In the genomic region with DNA sequence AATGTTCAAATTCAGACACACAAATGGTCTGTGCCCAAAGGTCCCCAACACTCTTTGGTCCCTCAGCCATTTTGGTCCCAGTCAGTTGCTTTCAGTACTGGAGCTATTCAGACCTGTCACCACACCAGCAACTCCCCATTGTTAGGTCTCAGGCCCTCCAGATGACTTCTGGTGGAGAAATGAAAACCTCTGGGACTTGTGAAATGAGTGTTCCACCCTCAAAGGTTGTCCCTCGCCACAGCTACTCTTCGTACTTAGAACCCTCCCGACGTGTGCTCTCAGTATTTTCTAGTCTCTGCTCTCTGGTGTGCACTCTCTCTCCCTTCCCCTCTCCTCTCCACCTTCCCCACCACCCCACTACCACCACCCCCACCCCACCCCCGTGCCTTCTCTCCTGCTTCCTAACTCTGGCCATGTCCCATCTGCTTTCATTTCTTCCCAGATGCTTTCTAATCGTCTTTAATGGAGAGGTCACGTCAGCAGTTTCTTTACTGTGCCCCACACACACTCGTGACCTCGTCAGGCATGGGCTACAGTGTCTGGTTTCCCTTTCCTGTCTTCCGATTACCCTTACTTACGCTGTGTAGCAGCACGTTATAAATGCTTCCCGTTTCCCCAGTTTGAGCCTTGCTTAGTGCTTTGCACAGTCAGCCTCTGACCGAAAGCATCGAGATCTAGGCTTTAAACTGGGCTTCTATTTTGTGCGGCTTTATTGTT, we compare ENCODE assay signal across 9 mouse cellular contexts. TPM values are rescaled to one million over a fixed set of nuclear protein-coding genes. Genes with fewer than 3 reads are reported as not detected.
DNase-seq lines count a peak whose midpoint lies in the region; ATAC-seq and TF ChIP-seq lines count a peak whose summit lies in the region.
"Had no signal": no experiment of that assay in that cellular context is flagged by ENCODE, and none has a peak within 500 bp of the region (broad histone marks: within the 10 kb centered on the region; RNA-seq: fewer than 3 reads in every experiment).

No protein-coding gene starts in this region.

- no peaks in the 10 kb centered on the region for H3K27me3 ChIP-seq in hindbrain, postnatal 0 days (ENCODE audit: insufficient read depth, low read length)
- no peaks in the 10 kb centered on the region for H3K27me3 ChIP-seq in hindbrain, embryonic 14.5 days (ENCODE audit: control insufficient read depth, insufficient read depth, low read length)
- H3K27me3 ChIP-seq: Patski had no signal

- ATAC-seq in hindbrain, postnatal 0 days, result no peak
- no peak for ATAC-seq in hindbrain, embryonic 14.5 days (ENCODE audit: low FRiP score)
- ATAC-seq in inflammation-experienced regulatory T-cells, adult 6 months, result peak; percentile 77
- peak; percentile 93 for ATAC-seq in megakaryocyte, adult 5-6 weeks (ENCODE audit: poor library complexity, severe bottlenecking)
- ATAC-seq: Patski had no signal

- no peak overlapping the region for H3K27ac ChIP-seq in hindbrain, postnatal 0 days
- H3K27ac ChIP-seq in hindbrain, embryonic 14.5 days, result no peak overlapping the region

- H3K4me1 ChIP-seq in hindbrain, postnatal 0 days (ENCODE audit: insufficient read depth, low read length), result no peaks in the 10 kb centered on the region
- no peaks in the 10 kb centered on the region for H3K4me1 ChIP-seq in hindbrain, embryonic 14.5 days (replicated peaks; ENCODE audit: control insufficient read depth, insufficient read depth, low read length)

- WGBS in hindbrain, postnatal 0 days, result 65% methylated on average over 16 of the region's 16 CpGs
- WGBS in hindbrain, embryonic 14.5 days, result 71% methylated on average over 16 of the region's 16 CpGs

- H3K9me3 ChIP-seq in hindbrain, postnatal 0 days (ENCODE audit: low read length), result no peaks in the 10 kb centered on the region
- H3K9me3 ChIP-seq in hindbrain, embryonic 14.5 days (ENCODE audit: control insufficient read depth, low read length), result no peaks in the 10 kb centered on the region

- H3K9ac ChIP-seq in hindbrain, postnatal 0 days (replicated peaks; ENCODE audit: low read length), result no peak overlapping the region
- no peak overlapping the region for H3K9ac ChIP-seq in hindbrain, embryonic 14.5 days

- H3K36me3 ChIP-seq in hindbrain, postnatal 0 days (ENCODE audit: insufficient read depth, low read length), result no peaks in the 10 kb centered on the region
- H3K36me3 ChIP-seq in hindbrain, embryonic 14.5 days (replicated peaks; ENCODE audit: control insufficient read depth, insufficient read depth), result peaks cover 21% of the 10 kb centered on the region; the same call in 1 of the 2 replicates

- TF ChIP-seq CTCF in hindbrain, postnatal 0 days (IDR thresholded peaks at IDR 0.05; ENCODE audit: low read depth), result no peak

- no peak overlapping the region for H3K4me2 ChIP-seq in hindbrain, postnatal 0 days (ENCODE audit: low read depth, low read length)
- no peak overlapping the region for H3K4me2 ChIP-seq in hindbrain, embryonic 14.5 days (replicated peaks)

- H3K4me3 ChIP-seq in hindbrain, postnatal 0 days (ENCODE audit: low read length), result no peak overlapping the region
- H3K4me3 ChIP-seq in hindbrain, embryonic 14.5 days (replicated peaks; ENCODE audit: low read length), result no peak overlapping the region

- peak; percentile 11 for DNase-seq in hindbrain, postnatal 0 days (ENCODE audit: low spot score)
- DNase-seq in hindbrain, embryonic 14.5 days (ENCODE audit: low spot score), result no peak
- DNase-seq in T-cell, adult 2 months (ENCODE audit: low spot score), result peak; percentile 26
- no peak for DNase-seq in adrenal gland, postnatal 36 days
- no peak for DNase-seq in urinary bladder, postnatal 10 days (ENCODE audit: low spot score)
- no peak for DNase-seq in frontal cortex, adult 2 months (ENCODE audit: extremely low spot score in 1 of 2, low spot score in 1 of 2)

RNA-seq across cellular contexts. Expression of gene Psmd7, which starts 27.3 kb away (rescaled TPM):
- total RNA-seq in hindbrain, postnatal 0 days (2014; rRNA removed), result 21.7 and 34.4 TPM in 2 replicates
- 253 and 257 TPM in 2 replicates for polyA plus RNA-seq in hindbrain, postnatal 0 days (2015; fragmentation: Nextera tagmentation; extraction: Ambion mirVana)
- 219 and 236 TPM in 2 replicates for polyA plus RNA-seq in hindbrain, embryonic 14.5 days (2014; fragmentation: Nextera tagmentation; extraction: Ambion mirVana)
- 100 to 1,000 TPM; 112 to 157 (median 126) TPM for polyA plus RNA-seq in inflammation-experienced regulatory T-cells, adult 6 months (2017; shearing (Covaris generic))
- total RNA-seq in megakaryocyte, adult 5-6 weeks (2015), result 76.0 and 79.3 TPM in 2 replicates
- 33.6 and 47.5 TPM in 2 replicates for total RNA-seq in megakaryocyte, adult 5-6 weeks (2017)
- 100 to 1,000 TPM; 110 to 119 TPM for total RNA-seq in adrenal gland, postnatal 36 days (2021)
- 106 and 115 TPM in 2 replicates for polyA plus RNA-seq in frontal cortex, adult 2 months (2012; rRNA removed)

Comparison
In these comparisons a context has a peak if more than half of its experiments do, and no peak if none do; other contexts are left out.
1. DNase-seq: peak in hindbrain, postnatal 0 days (single experiment) and T-cell, adult 2 months (single experiment); none in hindbrain, embryonic 14.5 days (single experiment), adrenal gland, postnatal 36 days (0 of 2), urinary bladder, postnatal 10 days (single experiment) and frontal cortex, adult 2 months (0 of 2).
2. ATAC-seq: peak in inflammation-experienced regulatory T-cells, adult 6 months (single experiment) and megakaryocyte, adult 5-6 weeks (single experiment); none in hindbrain, postnatal 0 days (single experiment) and hindbrain, embryonic 14.5 days (single experiment).